Mouse (Mus musculus) frontal cortex, postnatal 10 days (tissue): ENCODE results near the gene Rpain.
A peak's percentile ranks its signal among the peaks of the same experiment; 100 is the strongest.

Experiments used
- DNase-seq, 2 experiments: peaks; one replicate each; pipeline ENCODE4 v3.0.0; 2022; ENCODE audit warnings: low spot score in 2 of 2, mixed read lengths in 1 of 2

The Rpain gene

DNA sequence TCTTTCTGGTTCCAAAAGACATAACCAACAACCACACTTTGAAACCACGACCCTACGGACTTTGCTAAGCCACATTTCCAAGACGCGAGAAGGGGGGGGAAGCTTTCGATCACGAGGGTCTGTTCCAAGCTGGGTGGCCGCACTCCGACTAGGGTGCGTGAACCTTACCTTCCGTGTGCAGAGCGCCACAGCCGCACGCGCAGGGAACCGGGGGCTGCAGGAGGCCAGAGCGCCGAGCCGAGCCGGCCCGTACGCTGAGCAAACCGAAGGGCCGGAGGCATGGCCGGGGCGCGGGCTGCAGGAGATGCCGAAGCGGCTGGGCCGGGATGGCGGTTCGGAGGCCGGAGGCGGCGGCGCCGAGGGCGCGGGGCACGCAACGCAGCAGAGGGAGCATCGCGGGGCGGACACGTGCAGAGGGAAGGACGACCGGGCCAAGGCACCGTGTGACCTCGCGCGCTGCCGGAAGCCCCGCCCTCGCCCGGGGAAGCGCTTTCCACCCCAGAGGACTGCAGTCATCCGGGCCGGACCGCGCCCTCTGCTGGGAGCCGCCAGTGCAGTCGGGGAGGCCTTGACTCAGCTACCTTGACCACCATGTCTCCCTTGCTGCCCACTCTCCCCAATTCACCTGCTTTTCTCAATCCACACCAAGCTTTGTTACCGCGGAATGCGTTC, 12.7 kb downstream of the Rpain start, which contains the start of gene C1qbp:
Gene C1qbp (minus strand): TSS at position 470 of the 672 bp plus-strand sequence.
- DNase-seq = peak; percentile 86 to 92

GRCm38 (mm10) chr11:71001167-71001566, 31.2 kb downstream of the Rpain start:
- DNase-seq = no peak

DNA sequence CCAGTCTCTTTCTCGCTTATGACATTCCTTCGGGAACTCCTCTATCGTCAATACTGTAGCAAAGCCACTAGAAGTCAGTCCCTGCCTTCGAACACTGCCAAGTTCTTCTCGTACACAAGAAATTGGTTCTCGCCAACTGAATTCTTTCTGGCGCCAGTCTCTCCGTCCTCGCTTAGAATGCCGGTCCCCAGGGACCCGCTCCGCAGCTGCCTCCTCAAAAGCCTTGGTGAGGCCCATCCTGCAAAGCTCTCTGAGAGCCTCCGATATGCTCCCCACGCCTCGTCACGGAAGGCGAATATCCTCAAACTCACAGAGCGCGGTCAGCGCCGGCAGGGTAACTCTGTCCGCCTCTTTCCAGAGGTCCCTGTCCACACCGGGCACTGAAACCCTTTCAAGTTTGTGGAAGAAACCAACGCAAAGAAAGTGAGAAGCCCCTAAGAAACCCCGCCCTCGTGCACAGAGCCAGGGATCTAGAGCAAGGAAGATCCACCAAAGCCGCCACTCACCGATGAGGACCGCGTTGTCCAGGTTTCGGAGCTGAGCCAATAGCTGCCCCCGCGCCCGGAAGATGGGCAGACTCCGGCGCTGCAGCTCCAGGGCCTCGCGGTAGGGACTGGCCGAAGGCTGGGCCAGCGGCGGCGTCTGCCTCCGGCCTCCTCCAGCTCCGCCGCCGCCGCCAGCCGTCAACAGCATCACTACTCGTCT, 33.8 kb downstream of the Rpain start:
- no peak for DNase-seq

- peak; percentile 95 to 96 for DNase-seq
Observed at GRCm38 (mm10) chr11:71004316-71004773, 34.3 kb downstream of the Rpain start, which contains the start of gene Dhx33. Dhx33 (minus strand) TSS chr11:71004437.

GRCm38 (mm10) chr11:71005046-71005445, 35.0 kb downstream of the Rpain start:
- no peak for DNase-seq

GRCm38 (mm10) chr11:71007026-71007425, 37.0 kb downstream of the Rpain start:
- no peak for DNase-seq

DNA sequence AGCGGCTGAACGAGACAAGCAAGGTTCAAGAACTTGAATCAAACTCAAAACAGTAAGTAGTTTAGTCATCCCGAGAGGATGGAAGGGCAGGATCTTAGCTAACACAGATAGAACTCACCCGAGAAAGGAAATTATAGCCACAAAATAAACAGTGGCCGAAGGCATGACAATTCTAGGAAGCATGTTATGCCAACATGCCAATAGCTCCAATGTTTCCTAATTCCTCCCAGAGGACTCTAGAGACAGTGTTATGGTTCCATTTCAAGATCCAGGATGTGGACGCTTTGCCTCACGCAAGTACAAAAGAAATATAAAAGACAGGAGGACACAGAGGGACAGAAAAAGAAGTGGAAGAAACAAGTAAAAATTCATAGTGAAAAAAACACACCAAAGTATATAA, 37.8 kb downstream of the Rpain start:
- DNase-seq = no peak

GRCm38 (mm10) chr11:71008321-71008720, 38.3 kb downstream of the Rpain start:
- DNase-seq = no peak

- DNase-seq = no peak
Observed at GRCm38 (mm10) chr11:71012743-71013142, 42.7 kb downstream of the Rpain start.

DNA sequence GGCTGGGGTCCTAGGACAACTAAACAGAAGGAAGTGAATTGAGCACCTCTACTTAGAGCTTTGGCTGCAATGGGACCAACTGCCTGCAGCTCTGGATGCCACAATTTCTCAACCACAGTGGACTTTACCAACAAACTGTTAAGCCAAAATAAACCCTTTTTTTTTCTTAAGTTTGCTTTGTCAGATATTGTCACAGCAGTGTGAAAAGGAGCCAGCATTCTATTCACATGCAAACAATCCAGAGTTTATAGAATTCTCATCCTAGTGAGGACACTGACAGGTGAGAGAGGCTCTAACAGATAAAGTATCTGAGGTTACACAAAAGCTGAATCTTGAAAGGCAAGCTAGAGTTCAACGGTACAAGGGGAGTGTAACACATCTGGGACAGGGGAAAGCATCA, 47.0 kb downstream of the Rpain start:
- DNase-seq = no peak

DNA sequence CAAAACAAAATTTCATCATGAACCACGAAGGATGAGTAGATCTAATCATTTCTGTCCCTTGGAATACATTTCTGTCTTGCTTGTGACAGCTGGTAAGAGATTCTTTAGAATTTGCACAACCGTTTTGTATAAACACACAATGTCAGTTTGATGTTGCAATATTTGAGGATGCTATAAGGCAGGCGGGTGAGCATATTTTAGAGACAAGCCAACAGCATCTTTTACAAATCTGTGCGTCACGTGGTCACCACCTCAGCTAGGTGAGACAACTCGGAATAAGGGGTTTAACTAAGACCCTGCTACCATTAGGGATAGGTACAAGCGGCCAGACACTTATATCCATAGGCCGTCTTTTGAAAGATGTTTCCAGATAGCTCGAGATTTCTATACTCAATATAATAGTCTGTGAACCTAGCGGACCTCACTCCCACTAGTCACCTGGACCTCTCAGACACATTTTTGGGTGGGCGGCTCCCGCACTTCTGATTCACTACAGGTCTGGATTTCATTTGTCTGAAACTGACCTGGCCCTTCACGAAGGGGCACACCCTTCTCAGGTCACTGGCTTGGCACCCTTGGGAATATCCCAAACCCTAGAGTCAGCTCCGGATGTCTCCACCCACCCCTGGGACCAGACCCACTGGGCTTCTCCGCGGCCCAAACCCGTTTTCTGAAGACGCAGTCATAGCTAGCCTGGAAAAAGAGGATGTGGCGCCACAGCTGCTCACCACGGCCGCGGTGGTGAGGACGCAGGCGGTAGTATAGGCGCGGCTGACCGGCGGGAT, 48.6 kb downstream of the Rpain start:
- no peak for DNase-seq

GRCm38 (mm10) chr11:71019201-71020068, 49.4 kb downstream of the Rpain start, which contains the start of the genes Mis12 and Derl2:
Mis12 (plus strand) TSS chr11:71019611.
Derl2 (minus strand) TSS chr11:71019841.
- DNase-seq = peak; percentile 99
